Mouse (Mus musculus): Measurements from ENCODE around the gene Trio. TPM values are rescaled to one million over a fixed set of nuclear protein-coding genes. Genes with fewer than 3 reads are reported as not detected.

Trio gene
- polyA plus RNA-seq, 1 experiment = 56.3 TPM

- H3ac ChIP-seq (ENCODE audit: control insufficient read depth, insufficient read length) = no peak overlapping the region
- H3K4me3 ChIP-seq = no peak overlapping the region
- peaks cover 15% of the 10 kb centered on the region for H3K27me3 ChIP-seq (ENCODE audit: control insufficient read depth, insufficient read depth, insufficient read length)
- no peak overlapping the region for H3K4me2 ChIP-seq (ENCODE audit: low read depth)
- TF ChIP-seq TCF12 (IDR thresholded peaks at IDR 0.05; ENCODE audit: insufficient read depth, poor library complexity, severe bottlenecking) (no peak), E2F4 (IDR thresholded peaks at IDR 0.05; ENCODE audit: insufficient read depth) (no peak), SRF (IDR thresholded peaks at IDR 0.05; ENCODE audit: control insufficient read depth, insufficient read length, low read depth) (no peak), USF1 (IDR thresholded peaks at IDR 0.05; ENCODE audit: low read depth) (no peak), POLR2AphosphoS2 (IDR thresholded peaks at IDR 0.05; ENCODE audit: insufficient read length, low read depth) (no peak), REST (IDR thresholded peaks at IDR 0.05; ENCODE audit: insufficient read depth, insufficient read length) (no peak), MYOD1 (IDR thresholded peaks at IDR 0.05; ENCODE audit: control insufficient read depth in 1 of 3, insufficient read length in 2 of 3, low read depth in 2 of 3) (no peak), TCF3 (IDR thresholded peaks at IDR 0.05; ENCODE audit: insufficient read length, low read depth) (no peak), MYOG (IDR thresholded peaks at IDR 0.05; ENCODE audit: control insufficient read depth in 1 of 3, insufficient read depth in 1 of 3, insufficient read length in 2 of 3, low read depth in 2 of 3) (no peak), POLR2A (IDR thresholded peaks at IDR 0.05; ENCODE audit: insufficient read length, low read depth) (no peak), MAX (IDR thresholded peaks at IDR 0.05; ENCODE audit: low read depth) (no peak), CEBPB (IDR thresholded peaks at IDR 0.05; ENCODE audit: insufficient read depth, poor library complexity, severe bottlenecking) (no peak)
- no peaks in the 10 kb centered on the region for H3K79me2 ChIP-seq (ENCODE audit: control insufficient read depth, insufficient read depth)
- no peaks in the 10 kb centered on the region for H3K36me3 ChIP-seq (ENCODE audit: control insufficient read depth, insufficient read depth)
Observed at GRCm38 (mm10) chr15:27693235-27693634, 332.4 kb downstream of the Trio start.

- Histone ChIP-seq H3K4me3 (no peak overlapping the region), H3K4me2 (ENCODE audit: low read depth) (no peak overlapping the region), H3K36me3 (ENCODE audit: control insufficient read depth, insufficient read depth) (no peaks in the 10 kb centered on the region), H3ac (ENCODE audit: control insufficient read depth, insufficient read length) (no peak overlapping the region), H3K79me2 (ENCODE audit: control insufficient read depth, insufficient read depth) (no peaks in the 10 kb centered on the region), H3K27me3 (ENCODE audit: control insufficient read depth, insufficient read depth, insufficient read length) (peaks cover 19% of the 10 kb centered on the region)
- no peak for TF ChIP-seq POLR2AphosphoS2 (IDR thresholded peaks at IDR 0.05; ENCODE audit: insufficient read length, low read depth)
- no peak for TF ChIP-seq E2F4 (IDR thresholded peaks at IDR 0.05; ENCODE audit: insufficient read depth)
- TF ChIP-seq MYOD1 (IDR thresholded peaks at IDR 0.05; ENCODE audit: control insufficient read depth in 1 of 3, insufficient read length in 2 of 3, low read depth in 2 of 3) = no peak
- no peak for TF ChIP-seq SRF (IDR thresholded peaks at IDR 0.05; ENCODE audit: control insufficient read depth, insufficient read length, low read depth)
- no peak for TF ChIP-seq POLR2A (IDR thresholded peaks at IDR 0.05; ENCODE audit: insufficient read length, low read depth)
- TF ChIP-seq CEBPB (IDR thresholded peaks at IDR 0.05; ENCODE audit: insufficient read depth, poor library complexity, severe bottlenecking) = no peak
- TF ChIP-seq TCF12 (IDR thresholded peaks at IDR 0.05; ENCODE audit: insufficient read depth, poor library complexity, severe bottlenecking) = no peak
- TF ChIP-seq TCF3 (IDR thresholded peaks at IDR 0.05; ENCODE audit: insufficient read length, low read depth) = no peak
- no peak for TF ChIP-seq MAX (IDR thresholded peaks at IDR 0.05; ENCODE audit: low read depth)
- no peak for TF ChIP-seq MYOG (IDR thresholded peaks at IDR 0.05; ENCODE audit: control insufficient read depth in 1 of 3, insufficient read depth in 1 of 3, insufficient read length in 2 of 3, low read depth in 2 of 3)
- TF ChIP-seq REST (IDR thresholded peaks at IDR 0.05; ENCODE audit: insufficient read depth, insufficient read length) = no peak
- no peak for TF ChIP-seq USF1 (IDR thresholded peaks at IDR 0.05; ENCODE audit: low read depth)
Observed at GRCm38 (mm10) chr15:27692161-27692560, 333.5 kb downstream of the Trio start.

- H3K27me3 ChIP-seq (ENCODE audit: control insufficient read depth, insufficient read depth, insufficient read length) = peaks cover 19% of the 10 kb centered on the region
- H3K4me3 ChIP-seq = no peak overlapping the region
- H3K36me3 ChIP-seq (ENCODE audit: control insufficient read depth, insufficient read depth) = no peaks in the 10 kb centered on the region
- no peak overlapping the region for H3K4me2 ChIP-seq (ENCODE audit: low read depth)
- TF ChIP-seq CEBPB (IDR thresholded peaks at IDR 0.05; ENCODE audit: insufficient read depth, poor library complexity, severe bottlenecking) (no peak), MYOG (IDR thresholded peaks at IDR 0.05; ENCODE audit: control insufficient read depth in 1 of 3, insufficient read depth in 1 of 3, insufficient read length in 2 of 3, low read depth in 2 of 3) (no peak), TCF3 (IDR thresholded peaks at IDR 0.05; ENCODE audit: insufficient read length, low read depth) (no peak), POLR2AphosphoS2 (IDR thresholded peaks at IDR 0.05; ENCODE audit: insufficient read length, low read depth) (no peak), MAX (IDR thresholded peaks at IDR 0.05; ENCODE audit: low read depth) (no peak), E2F4 (IDR thresholded peaks at IDR 0.05; ENCODE audit: insufficient read depth) (no peak), USF1 (IDR thresholded peaks at IDR 0.05; ENCODE audit: low read depth) (no peak), TCF12 (IDR thresholded peaks at IDR 0.05; ENCODE audit: insufficient read depth, poor library complexity, severe bottlenecking) (no peak), SRF (IDR thresholded peaks at IDR 0.05; ENCODE audit: control insufficient read depth, insufficient read length, low read depth) (no peak)
- no peaks in the 10 kb centered on the region for H3K79me2 ChIP-seq (ENCODE audit: control insufficient read depth, insufficient read depth)
- H3ac ChIP-seq (ENCODE audit: control insufficient read depth, insufficient read length) = no peak overlapping the region
Observed at GRCm38 (mm10) chr15:27691213-27691612, 334.4 kb downstream of the Trio start.

- H3ac ChIP-seq (ENCODE audit: control insufficient read depth, insufficient read length) = no peak overlapping the region
- H3K79me2 ChIP-seq (ENCODE audit: control insufficient read depth, insufficient read depth) = no peaks in the 10 kb centered on the region
- H3K27me3 ChIP-seq (ENCODE audit: control insufficient read depth, insufficient read depth, insufficient read length) = peaks cover 17% of the 10 kb centered on the region
- no peak overlapping the region for H3K4me3 ChIP-seq
- TF ChIP-seq SRF (IDR thresholded peaks at IDR 0.05; ENCODE audit: control insufficient read depth, insufficient read length, low read depth) (no peak), USF1 (IDR thresholded peaks at IDR 0.05; ENCODE audit: low read depth) (no peak), MAX (IDR thresholded peaks at IDR 0.05; ENCODE audit: low read depth) (no peak), REST (IDR thresholded peaks at IDR 0.05; ENCODE audit: insufficient read depth, insufficient read length) (no peak)
- no peak overlapping the region for H3K4me2 ChIP-seq (ENCODE audit: low read depth)
- H3K36me3 ChIP-seq (ENCODE audit: control insufficient read depth, insufficient read depth) = no peaks in the 10 kb centered on the region
Observed at GRCm38 (mm10) chr15:27688041-27688651, 337.5 kb downstream of the Trio start.

- H3K27me3 ChIP-seq (ENCODE audit: control insufficient read depth, insufficient read depth, insufficient read length) = peaks cover 20% of the 10 kb centered on the region
- no peak overlapping the region for H3K4me2 ChIP-seq (ENCODE audit: low read depth)
- TF ChIP-seq TCF12 (IDR thresholded peaks at IDR 0.05; ENCODE audit: insufficient read depth, poor library complexity, severe bottlenecking) (no peak), REST (IDR thresholded peaks at IDR 0.05; ENCODE audit: insufficient read depth, insufficient read length) (no peak), POLR2A (IDR thresholded peaks at IDR 0.05; ENCODE audit: insufficient read length, low read depth) (no peak), MAX (IDR thresholded peaks at IDR 0.05; ENCODE audit: low read depth) (no peak), TCF3 (IDR thresholded peaks at IDR 0.05; ENCODE audit: insufficient read length, low read depth) (no peak), SRF (IDR thresholded peaks at IDR 0.05; ENCODE audit: control insufficient read depth, insufficient read length, low read depth) (no peak)
- no peaks in the 10 kb centered on the region for H3K79me2 ChIP-seq (ENCODE audit: control insufficient read depth, insufficient read depth)
- no peak overlapping the region for H3ac ChIP-seq (ENCODE audit: control insufficient read depth, insufficient read length)
- no peaks in the 10 kb centered on the region for H3K36me3 ChIP-seq (ENCODE audit: control insufficient read depth, insufficient read depth)
- no peak overlapping the region for H3K4me3 ChIP-seq
Observed at GRCm38 (mm10) chr15:27684813-27685212, 340.8 kb downstream of the Trio start.

All from myocyte (in vitro differentiated cells).